Mouse (Mus musculus): ENCODE results near the gene Ferd3l.

Gene Ferd3l

DNA sequence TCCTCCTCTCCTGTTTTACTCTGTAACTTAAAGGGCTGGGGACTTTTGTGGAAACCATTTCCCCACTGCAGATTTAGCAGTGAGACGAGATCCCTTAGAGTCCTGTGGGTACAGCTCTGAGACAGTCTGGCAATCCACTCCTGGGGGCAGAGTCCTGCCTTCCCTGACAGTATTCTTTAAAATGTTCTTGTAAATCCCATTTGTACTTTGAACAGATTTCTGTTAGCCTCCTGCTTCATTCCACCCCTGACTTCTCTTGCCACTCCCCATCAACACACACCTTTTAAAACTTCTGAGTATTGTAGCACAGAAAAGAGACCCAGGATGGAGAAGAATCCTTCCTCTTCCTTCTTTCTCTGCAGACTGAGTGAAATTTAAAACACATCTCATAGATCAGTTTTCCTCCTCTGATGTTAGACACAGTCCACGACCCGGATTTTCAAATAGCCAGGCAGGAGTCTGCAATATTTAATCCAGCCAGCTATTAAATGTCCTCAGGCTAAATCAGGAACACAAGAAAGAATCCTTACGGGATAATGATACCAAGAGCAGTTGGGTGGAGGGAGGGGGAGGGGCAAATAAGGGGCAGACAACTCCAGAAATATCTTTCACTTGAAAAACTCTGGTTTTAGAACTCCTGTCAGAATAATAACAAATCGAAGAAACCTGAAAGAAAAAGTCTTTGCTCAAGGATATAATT is 37.6 kb downstream of the Ferd3l start:
- no peak for DNase-seq (ENCODE audit: low spot score in 2 of 2)

DNA sequence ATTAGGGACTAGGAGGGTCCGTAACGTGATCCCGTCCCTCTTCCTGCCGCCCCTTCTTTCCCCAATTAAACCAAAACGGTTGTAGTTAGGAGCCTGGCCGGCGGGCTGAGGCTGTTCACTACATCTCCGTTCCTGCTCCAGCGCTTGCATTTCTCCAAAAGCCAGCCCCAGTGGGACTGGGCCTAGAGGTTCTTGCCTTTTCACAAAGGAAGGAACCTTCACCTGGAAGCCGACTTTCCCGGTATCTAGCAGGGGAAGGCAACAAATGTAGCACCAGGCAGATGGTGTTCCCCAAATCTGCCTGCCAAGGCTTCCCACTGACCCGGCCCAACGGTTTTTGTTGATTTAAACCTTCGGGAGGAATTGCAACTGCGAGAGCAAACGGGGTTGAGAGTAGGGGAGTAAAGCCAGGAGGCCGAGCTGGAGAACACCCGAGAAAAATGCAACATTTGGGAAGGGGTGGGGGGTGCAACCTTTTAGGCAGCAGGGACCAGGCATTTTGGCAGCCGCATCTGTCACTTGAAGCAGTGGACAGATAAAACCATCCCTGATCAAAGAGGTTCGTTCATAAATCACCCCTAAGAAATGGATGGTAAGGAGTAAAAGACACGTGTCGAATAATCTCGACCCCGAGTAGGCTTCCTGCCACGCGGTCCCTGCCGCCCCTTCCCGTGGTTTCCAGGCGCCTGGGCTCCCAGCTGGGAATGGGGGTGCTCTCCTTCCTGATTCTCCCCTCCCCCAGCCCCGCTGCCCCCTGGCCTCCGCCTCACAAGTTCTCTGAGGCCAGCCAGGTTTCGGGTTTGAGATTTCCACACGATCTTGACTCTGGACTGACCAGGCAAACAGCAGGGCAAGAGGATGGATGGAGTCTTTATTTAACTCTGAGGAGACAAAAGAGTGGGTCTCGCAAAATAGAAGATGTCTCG is 38.5 kb downstream of the Ferd3l start:
- DNase-seq (ENCODE audit: low spot score in 2 of 2), result no peak

DNA sequence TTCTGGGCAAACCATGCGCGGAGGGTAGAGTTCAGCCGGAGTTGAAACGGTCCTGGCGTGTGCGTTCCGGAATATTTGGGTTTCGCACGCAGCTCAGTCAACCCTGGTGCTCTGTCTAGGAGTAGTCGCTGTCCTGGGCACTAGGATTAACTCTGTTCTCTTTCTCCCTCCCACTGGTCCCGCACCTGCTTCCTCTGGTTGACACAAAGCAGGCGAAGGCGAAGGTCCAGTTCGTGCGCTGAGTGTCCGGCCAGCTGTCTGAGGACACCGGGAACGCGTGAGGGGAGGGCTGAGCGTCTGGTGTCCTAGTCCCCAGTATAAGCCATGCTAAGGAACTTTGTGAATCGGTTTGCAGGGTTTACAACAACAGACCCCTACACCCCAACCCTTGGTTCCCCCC is 39.3 kb downstream of the Ferd3l start:
- DNase-seq (ENCODE audit: low spot score in 2 of 2), result no peak

DNA sequence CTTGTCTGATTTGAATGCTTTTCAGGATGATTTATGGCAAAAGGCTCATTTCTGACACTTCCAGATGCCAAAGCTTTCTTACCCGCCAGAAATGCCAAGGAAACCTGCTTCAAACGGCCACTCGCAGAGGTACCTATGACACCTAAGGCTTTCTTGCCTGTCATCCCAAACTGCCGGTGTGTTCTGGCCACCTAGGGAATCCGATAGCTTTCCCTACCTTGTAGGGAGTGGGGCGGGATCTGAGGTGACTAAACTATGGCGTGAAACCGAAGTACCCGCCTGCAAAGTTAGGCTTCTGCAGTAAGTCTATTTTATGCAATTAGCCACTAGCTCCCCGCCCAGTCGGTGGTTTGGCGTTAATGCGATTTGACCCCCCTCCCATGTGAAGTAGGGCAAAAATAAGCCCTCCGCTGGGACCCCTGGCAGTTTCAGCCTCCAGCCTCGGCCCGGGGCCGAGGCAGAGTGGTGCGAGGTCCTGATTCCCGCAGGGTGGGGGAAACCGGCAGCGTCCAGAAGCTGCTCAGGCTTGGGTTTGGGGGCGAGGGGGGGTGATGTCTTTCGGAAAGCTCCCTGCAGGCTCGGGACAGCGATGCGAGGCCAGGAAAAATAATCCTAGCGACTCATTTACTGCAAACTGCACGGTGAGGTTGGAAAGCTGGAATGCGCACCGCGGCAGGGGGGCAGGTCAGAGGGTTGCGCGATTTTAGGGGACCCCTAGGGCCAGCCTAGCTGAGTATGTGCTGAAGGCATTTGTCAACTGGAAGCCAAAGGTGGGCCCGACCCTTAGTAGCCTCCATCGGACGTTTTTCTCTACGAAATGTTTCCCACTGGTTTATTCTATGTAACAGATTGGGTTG is 40.0 kb downstream of the Ferd3l start:
- DNase-seq (ENCODE audit: low spot score in 2 of 2), result no peak

DNA sequence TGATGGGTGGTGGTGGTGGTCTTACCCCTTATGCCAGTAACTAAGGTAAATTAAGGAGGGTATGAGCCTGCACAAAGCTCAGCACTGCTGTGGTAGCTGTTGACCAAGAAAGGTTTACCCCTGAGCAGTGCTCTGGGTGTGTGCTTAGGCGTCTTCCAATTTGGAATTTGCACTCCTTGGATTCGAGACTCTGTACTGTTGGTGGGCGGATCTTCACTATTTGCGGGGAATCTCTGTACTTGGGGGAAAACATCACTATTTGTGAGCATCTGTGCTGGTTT is 40.6 kb downstream of the Ferd3l start:
- no peak for DNase-seq (ENCODE audit: low spot score in 2 of 2)
